Mouse (Mus musculus) intestine, embryonic 16.5 days (tissue): ENCODE measurements around the gene Bmper. TPM values are rescaled to one million over a fixed set of nuclear protein-coding genes. Genes with fewer than 3 reads are reported as not detected.

Experiments used
- ATAC-seq: fragments of 200-750 bp; cut with Nextera tagmentation; 2 replicates; pipeline ENCODE4 v1.8.0; 2017; ENCODE audit warnings: moderate TSS enrichment, moderate library complexity
- H3K27ac ChIP-seq: fragments of 300-500 bp; sonication (generic); 2 replicates; pipeline ENCODE4 v1.5.1; 2014; ENCODE audit warnings: mild to moderate bottlenecking, low read length
- H3K27me3 ChIP-seq: fragments of 300-500 bp; sonication (generic); replicated peaks from 2 replicates; pipeline ENCODE4 v1.6.1; 2014; ENCODE audit warnings: low read length, control low read depth, mixed read lengths; ENCODE audit not compliant: control insufficient read depth, insufficient read depth
- H3K36me3 ChIP-seq: fragments of 300-500 bp; sonication (generic); 2 replicates; pipeline ENCODE4 v1.6.1; 2014; ENCODE audit warnings: low read length, control low read depth; ENCODE audit not compliant: control insufficient read depth, insufficient read depth
- H3K4me1 ChIP-seq: fragments of 300-500 bp; sonication (generic); 2 replicates; pipeline ENCODE4 v1.6.1; 2014; ENCODE audit warnings: low read length, control low read depth, mixed read lengths; ENCODE audit not compliant: control insufficient read depth, insufficient read depth
- H3K4me2 ChIP-seq: fragments of 300-500 bp; sonication (generic); 2 replicates; pipeline ENCODE4 v1.6.1; 2014; ENCODE audit warnings: low read depth, low read length, control low read depth
- H3K4me3 ChIP-seq: fragments of 300-500 bp; sonication (generic); 2 replicates; pipeline ENCODE4 v1.5.1; 2014; ENCODE audit warnings: mild to moderate bottlenecking, low read length
- H3K9ac ChIP-seq: fragments of 300-500 bp; sonication (generic); 2 replicates; pipeline ENCODE4 v1.6.1; 2014; ENCODE audit warnings: low read depth, low read length
- H3K9me3 ChIP-seq: fragments of 300-500 bp; sonication (generic); 2 replicates; pipeline ENCODE4 v1.6.1; 2016; ENCODE audit warnings: low read length, control low read depth; ENCODE audit not compliant: control insufficient read depth
- WGBS: fragments of 180-500 bp; shearing (Covaris S2); extraction: QIAGEN DNeasy Blood & Tissue Kit; methylation state at CpG from one replicate; pipeline ENCODE4 v1.1.7; 2014; 5-methylcytosine and 5-hydroxymethylcytosine counted together
- polyA plus RNA-seq: library from polyadenylated mRNA; unstranded; fragments of >200 nt; fragmentation: Nextera tagmentation; extraction: Ambion mirVana; gene quantifications from 2 replicates; pipeline ENCODE4 v1.2.1, GENCODE M21; 2015

Gene Bmper
- polyA plus RNA-seq, 1 experiment from 2014 or later = 8.3 TPM

DNA sequence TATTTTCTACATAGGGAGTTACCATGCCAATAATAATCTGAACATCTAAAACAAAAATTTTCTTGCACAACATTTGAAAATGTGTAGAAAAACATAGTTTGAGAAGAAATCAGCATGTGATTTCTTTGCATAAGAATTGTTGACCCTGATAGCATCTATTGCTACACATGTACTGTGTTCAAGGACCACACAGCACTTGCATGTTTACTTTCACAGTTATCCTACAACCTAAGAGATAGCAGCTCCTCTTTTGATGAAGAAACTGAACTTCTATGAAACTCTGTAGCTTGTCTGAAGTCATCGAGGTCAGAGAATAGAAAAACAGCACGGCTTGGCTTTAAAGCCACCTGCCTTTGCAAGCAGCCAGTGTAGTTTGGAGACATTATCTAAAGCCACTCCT lies 85.0 kb downstream of the Bmper start:
- Histone ChIP-seq H3K27me3 (no peaks in the 10 kb centered on the region), H3K4me1 (no peaks in the 10 kb centered on the region), H3K36me3 (no peaks in the 10 kb centered on the region), H3K9ac (no peak overlapping the region), H3K27ac (no peak overlapping the region), H3K4me3 (no peak overlapping the region), H3K9me3 (no peaks in the 10 kb centered on the region), H3K4me2 (no peak overlapping the region)
- 79% methylated on average over 2 of the region's 2 CpGs for WGBS
- no peak for ATAC-seq

DNA sequence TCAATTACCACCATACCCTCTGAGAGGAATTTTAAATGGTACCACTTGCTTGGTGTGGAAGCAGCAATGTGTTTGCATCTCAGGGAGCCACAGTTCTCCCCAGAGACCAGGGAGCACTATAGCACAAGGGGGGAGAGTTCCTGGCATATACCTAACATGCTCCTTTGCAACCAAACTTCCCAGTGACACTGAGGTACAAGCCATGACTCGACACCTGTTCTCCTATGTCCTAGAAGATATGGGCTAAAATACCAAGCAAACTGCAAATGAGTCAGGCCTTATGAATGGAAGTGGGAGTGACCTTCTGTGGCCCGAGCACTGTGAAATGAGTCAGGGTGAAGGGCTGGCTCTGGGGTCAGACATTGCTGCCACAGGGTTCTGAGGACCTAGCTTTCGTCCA lies 88.1 kb downstream of the Bmper start:
- Histone ChIP-seq H3K4me2 (no peak overlapping the region), H3K9ac (no peak overlapping the region), H3K9me3 (no peaks in the 10 kb centered on the region), H3K4me3 (no peak overlapping the region), H3K27ac (no peak overlapping the region), H3K36me3 (no peaks in the 10 kb centered on the region), H3K4me1 (no peaks in the 10 kb centered on the region), H3K27me3 (no peaks in the 10 kb centered on the region)
- ATAC-seq = no peak
- 88% methylated on average over 3 of the region's 3 CpGs for WGBS

DNA sequence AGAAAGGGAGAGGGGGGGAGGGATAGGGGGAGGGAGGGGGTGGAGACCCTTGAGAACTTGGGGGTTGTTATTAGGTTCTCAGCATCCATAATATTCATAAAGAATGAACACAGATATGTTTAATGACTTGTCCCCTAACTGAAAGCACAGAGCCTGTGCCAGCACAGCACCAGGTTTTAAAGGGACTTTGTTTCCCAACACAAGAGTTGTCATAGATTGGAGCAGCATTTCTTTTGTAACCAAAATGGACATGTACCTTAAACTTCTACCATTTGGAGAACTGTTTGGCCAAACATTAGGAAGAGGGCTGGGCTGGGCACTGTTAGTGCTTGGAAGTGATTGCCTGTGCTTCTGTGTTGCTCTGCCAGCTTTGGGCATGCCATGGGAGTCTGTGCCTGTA lies 89.1 kb downstream of the Bmper start:
- H3K36me3 ChIP-seq = no peaks in the 10 kb centered on the region
- no peaks in the 10 kb centered on the region for H3K4me1 ChIP-seq
- no peak for ATAC-seq

GRCm38 (mm10) chr9:23312877-23313276 lies 90.0 kb downstream of the Bmper start:
- no peak overlapping the region for H3K4me3 ChIP-seq
- no peak for ATAC-seq
- H3K27me3 ChIP-seq = no peaks in the 10 kb centered on the region
- no peaks in the 10 kb centered on the region for H3K9me3 ChIP-seq
- no peaks in the 10 kb centered on the region for H3K36me3 ChIP-seq
- H3K4me1 ChIP-seq = no peaks in the 10 kb centered on the region
- WGBS = 68% methylated on average over 2 of the region's 2 CpGs
- H3K9ac ChIP-seq = no peak overlapping the region
- H3K4me2 ChIP-seq = no peak overlapping the region
- H3K27ac ChIP-seq = no peak overlapping the region

More for the DNA sequence above, 89.1 kb downstream of the Bmper start:
- no peaks in the 10 kb centered on the region for H3K27me3 ChIP-seq
- H3K27ac ChIP-seq = no peak overlapping the region
- no peak overlapping the region for H3K4me2 ChIP-seq
- H3K9me3 ChIP-seq = no peaks in the 10 kb centered on the region
- H3K4me3 ChIP-seq = no peak overlapping the region
- no peak overlapping the region for H3K9ac ChIP-seq

GRCm38 (mm10) chr9:23315631-23316330 lies 92.9 kb downstream of the Bmper start:
- no peak overlapping the region for H3K4me3 ChIP-seq
- no peaks in the 10 kb centered on the region for H3K9me3 ChIP-seq
- H3K27me3 ChIP-seq = no peaks in the 10 kb centered on the region
- WGBS = 91% methylated on average over 5 of the region's 5 CpGs
- no peak overlapping the region for H3K27ac ChIP-seq
- H3K4me2 ChIP-seq = no peak overlapping the region
- no peak overlapping the region for H3K9ac ChIP-seq
- no peaks in the 10 kb centered on the region for H3K36me3 ChIP-seq
- H3K4me1 ChIP-seq = no peaks in the 10 kb centered on the region
- no peak for ATAC-seq

- H3K4me2 ChIP-seq = no peak overlapping the region
- H3K36me3 ChIP-seq = no peaks in the 10 kb centered on the region
- no peaks in the 10 kb centered on the region for H3K9me3 ChIP-seq
- WGBS = 81% methylated on average over 3 of the region's 3 CpGs
- H3K27ac ChIP-seq = no peak overlapping the region
- H3K4me1 ChIP-seq = no peaks in the 10 kb centered on the region
- no peak for ATAC-seq
- H3K9ac ChIP-seq = no peak overlapping the region
- no peaks in the 10 kb centered on the region for H3K27me3 ChIP-seq
- H3K4me3 ChIP-seq = no peak overlapping the region
Observed at GRCm38 (mm10) chr9:23327830-23328229, 105.0 kb downstream of the Bmper start.

DNA sequence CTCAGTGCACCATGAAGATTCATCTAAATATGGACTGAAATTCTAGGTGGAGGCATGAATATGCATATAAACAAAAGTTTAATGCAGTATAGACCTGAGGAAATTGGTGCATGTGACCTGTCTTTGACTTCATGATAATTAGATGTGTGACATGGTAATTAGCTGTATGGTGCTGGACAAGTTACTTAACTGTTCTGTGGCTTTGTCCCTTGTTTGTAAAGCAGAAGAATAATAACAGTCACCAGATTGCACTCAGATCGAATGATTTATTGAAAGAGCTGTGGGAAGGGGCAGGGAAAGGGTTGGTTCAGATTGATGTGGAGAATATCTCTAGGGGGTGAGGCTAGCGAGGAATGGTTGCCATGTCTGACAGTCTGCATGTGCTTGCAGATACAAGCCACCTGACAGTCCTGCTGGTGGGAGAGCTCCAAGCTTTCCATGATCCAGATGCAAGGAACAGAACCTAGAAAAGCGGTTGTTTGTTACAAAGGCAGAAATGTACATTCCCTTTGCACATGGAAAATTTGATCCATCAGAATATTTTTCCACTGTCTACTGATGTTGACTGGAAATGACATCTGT lies 110.3 kb downstream of the Bmper start:
- Histone ChIP-seq H3K9ac (no peak overlapping the region), H3K27me3 (no peaks in the 10 kb centered on the region), H3K36me3 (no peaks in the 10 kb centered on the region), H3K9me3 (no peaks in the 10 kb centered on the region), H3K4me3 (no peak overlapping the region), H3K27ac (no peak overlapping the region), H3K4me2 (no peak overlapping the region), H3K4me1 (no peaks in the 10 kb centered on the region)
- ATAC-seq = no peak
- WGBS = 69% methylated on average over 3 of the region's 3 CpGs

- no peaks in the 10 kb centered on the region for H3K36me3 ChIP-seq
Observed at GRCm38 (mm10) chr9:23340551-23340950, 117.7 kb downstream of the Bmper start.

DNA sequence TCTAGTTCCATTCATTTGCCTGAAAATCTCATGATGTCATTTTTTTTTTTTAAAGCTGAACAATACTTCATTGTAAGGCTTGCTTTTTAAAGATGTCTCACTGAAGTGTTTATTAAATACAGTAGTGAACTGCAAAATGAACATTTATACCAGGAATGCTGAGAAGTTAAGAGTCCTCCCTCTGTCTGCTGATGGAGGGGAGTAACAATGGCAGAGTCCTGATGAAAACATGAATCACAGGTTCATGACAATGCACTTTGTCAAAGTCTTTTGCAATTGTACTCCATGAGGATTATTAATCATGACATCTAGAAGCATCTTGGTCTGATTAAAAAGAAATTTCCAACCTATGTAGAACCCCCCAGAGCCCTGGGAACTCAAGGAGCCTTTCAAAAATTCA lies 118.4 kb downstream of the Bmper start:
- Histone ChIP-seq H3K36me3 (no peaks in the 10 kb centered on the region), H3K27me3 (no peaks in the 10 kb centered on the region), H3K27ac (no peak overlapping the region), H3K9me3 (no peaks in the 10 kb centered on the region), H3K4me2 (no peak overlapping the region), H3K4me3 (no peak overlapping the region), H3K4me1 (no peaks in the 10 kb centered on the region), H3K9ac (no peak overlapping the region)
- ATAC-seq = no peak

More at GRCm38 (mm10) chr9:23340551-23340950, 117.7 kb downstream of the Bmper start:
- Histone ChIP-seq H3K4me1 (no peaks in the 10 kb centered on the region), H3K4me2 (no peak overlapping the region), H3K9me3 (no peaks in the 10 kb centered on the region), H3K9ac (no peak overlapping the region), H3K27me3 (no peaks in the 10 kb centered on the region), H3K4me3 (no peak overlapping the region), H3K27ac (no peak overlapping the region)
- no peak for ATAC-seq

- H3K27me3 ChIP-seq = no peaks in the 10 kb centered on the region
- H3K9me3 ChIP-seq = no peaks in the 10 kb centered on the region
- no peaks in the 10 kb centered on the region for H3K4me1 ChIP-seq
- no peak overlapping the region for H3K27ac ChIP-seq
- H3K9ac ChIP-seq = no peak overlapping the region
- H3K36me3 ChIP-seq = no peaks in the 10 kb centered on the region
- ATAC-seq = no peak
- H3K4me2 ChIP-seq = no peak overlapping the region
- H3K4me3 ChIP-seq = no peak overlapping the region
Observed at GRCm38 (mm10) chr9:23344353-23344752, 121.5 kb downstream of the Bmper start.
